Mouse (Mus musculus) thymus, adult 18-20 months (tissue): Measurements from ENCODE around the gene Ecsit.

Source experiments
- DNase-seq, 2 experiments: peaks; one replicate each; pipeline ENCODE4 v3.0.0; 2022; ENCODE audit warnings: mixed read lengths in 2 of 2

The Ecsit gene

DNA sequence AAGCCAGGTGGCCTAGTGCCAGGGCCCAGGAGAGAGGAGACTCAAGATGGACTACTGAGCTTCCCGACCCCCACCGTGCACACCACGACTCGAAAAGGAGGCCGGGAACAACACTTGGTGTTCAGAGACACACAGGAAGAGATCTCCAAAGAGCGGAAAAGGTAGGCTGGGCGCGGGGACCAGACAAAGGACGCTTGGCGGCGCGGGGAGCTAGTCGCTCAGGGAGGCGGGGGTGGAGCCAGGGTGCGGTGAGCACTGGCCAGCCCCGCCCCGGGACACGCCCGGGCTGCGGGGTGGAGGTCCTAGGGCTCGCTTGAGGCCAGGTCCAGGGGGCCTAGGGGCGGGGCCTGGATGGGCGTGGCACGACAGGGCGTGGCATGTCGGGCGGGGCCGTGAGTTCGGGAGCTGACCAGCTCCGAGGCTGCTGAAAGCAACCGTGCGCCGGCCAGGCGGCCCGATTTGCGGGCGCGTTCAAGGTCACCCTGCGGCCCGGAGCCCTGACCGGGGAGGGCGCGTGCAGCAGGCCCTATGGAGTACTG, 34.8 kb downstream of the Ecsit start:
- peak in 1 of 2 experiments; percentile 23 for DNase-seq

DNA sequence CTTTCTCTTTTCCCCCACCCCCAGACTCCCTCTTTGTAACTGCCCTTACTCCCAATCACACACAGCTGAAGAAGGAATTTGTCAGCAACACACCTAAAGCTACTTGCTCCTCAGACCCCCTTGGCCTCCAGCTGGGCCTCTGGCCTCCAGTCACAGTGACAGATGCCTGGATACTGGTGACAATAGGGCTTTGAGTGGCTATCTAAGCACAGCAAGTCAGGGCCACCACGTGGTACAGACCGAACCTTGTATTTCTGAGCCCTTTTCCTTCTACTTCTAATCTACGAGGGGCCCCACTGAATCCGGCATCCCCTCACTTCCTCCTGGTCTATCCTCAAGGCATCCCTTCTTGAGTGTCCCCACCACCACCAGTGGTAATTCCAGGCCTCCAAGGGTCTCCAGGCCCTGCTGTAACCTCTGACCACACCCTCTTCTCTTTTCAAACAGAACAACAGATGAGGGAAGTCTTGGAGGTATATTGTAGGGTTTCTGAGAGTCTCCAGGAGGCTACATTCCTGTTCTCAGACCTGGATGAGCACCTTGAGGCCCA, 35.4 kb downstream of the Ecsit start:
- DNase-seq: no peak

- DNase-seq: no peak
Measured at GRCm38 (mm10) chr9:22049315-22049714, 35.9 kb downstream of the Ecsit start.

GRCm38 (mm10) chr9:22047329-22047728, 37.9 kb downstream of the Ecsit start:
- no peak for DNase-seq

- DNase-seq: no peak
Measured at GRCm38 (mm10) chr9:22041832-22042231, 43.4 kb downstream of the Ecsit start.

GRCm38 (mm10) chr9:22037826-22038225, 47.4 kb downstream of the Ecsit start:
- DNase-seq: no peak

GRCm38 (mm10) chr9:22035300-22036044, 49.8 kb downstream of the Ecsit start:
- DNase-seq: no peak

DNA sequence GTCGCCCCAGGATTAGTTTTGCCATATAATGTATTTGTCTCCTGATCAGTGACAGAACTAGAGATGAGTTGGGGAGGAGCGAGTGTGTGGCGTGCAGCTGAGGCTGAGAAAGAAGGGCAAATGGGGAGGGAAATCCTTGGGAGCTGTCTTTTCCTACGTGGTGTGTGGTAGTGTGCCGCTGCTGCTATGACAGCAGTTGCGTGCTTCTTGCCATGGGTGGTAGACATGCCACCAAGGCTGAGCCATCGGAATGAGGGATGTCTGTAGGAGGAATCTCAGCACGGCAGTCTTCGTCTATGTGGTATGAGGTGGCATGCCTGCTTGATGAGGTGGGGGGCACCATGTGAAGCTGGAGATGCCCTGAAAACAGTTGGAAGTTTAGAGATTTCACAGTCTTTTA, 54.9 kb downstream of the Ecsit start:
- no peak for DNase-seq

DNA sequence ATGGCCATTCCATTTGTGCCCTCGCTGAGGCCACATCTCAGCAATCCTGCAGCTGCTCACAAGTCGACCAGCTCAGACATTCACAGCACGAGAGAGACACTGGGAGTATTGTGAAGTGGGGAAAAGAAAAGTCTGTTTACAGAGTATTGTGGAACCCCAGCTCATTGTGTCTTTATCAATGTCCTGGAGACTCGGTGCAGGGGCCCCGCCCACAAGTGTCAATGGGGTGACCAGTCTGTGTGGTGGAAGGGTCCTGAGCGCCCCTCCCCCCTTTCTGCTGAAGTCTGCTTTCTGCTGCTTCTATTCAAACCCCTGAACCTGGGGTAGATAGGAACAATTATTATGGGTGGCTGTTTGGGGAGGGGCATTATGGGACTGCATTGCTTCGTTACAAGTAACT, 56.8 kb downstream of the Ecsit start:
- no peak for DNase-seq

DNA sequence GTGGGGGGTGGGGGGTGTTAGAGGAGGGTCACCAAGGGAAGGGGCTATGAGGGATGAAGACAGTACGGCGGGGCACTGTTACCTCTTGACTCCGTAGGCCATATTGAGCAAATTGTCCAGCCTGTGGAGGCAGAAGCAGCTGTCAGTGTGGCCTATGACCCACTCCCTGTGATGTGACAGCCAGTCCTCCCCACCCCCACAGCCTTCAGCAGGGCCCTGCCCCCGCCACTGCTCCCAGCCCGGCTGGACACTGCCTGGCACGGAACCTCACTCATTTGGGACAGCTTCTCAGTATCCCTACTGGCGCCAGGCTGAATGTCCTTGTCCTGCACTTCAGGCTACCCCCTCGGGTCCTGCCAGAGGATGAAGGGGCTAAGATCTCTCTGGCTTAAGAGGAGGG, 60.6 kb downstream of the Ecsit start:
- no peak for DNase-seq
